Mouse (Mus musculus) erythroblast, embryonic 14.5 days (primary cell): ENCODE data around the gene Utrn.

ENCODE experiments used
- GATA1 ChIP-seq: IDR thresholded peaks from 2 replicates; pipeline ENCODE4 v1.6.1; 2012; ENCODE audit warnings: low read length, inconsistent platforms, mixed read lengths
- TAL1 ChIP-seq: IDR thresholded peaks from 3 replicates; pipeline ENCODE4 v1.6.1; 2012; ENCODE audit warnings: low read length, inconsistent platforms, mixed read lengths

- TF ChIP-seq GATA1 (no peak), TAL1 (no peak)
These were observed 81.2 kb downstream of the Utrn start for GRCm38 (mm10) chr10:12787965-12788364.
